ENCODE assay signal across 9 mouse cellular contexts in the genomic region with DNA sequence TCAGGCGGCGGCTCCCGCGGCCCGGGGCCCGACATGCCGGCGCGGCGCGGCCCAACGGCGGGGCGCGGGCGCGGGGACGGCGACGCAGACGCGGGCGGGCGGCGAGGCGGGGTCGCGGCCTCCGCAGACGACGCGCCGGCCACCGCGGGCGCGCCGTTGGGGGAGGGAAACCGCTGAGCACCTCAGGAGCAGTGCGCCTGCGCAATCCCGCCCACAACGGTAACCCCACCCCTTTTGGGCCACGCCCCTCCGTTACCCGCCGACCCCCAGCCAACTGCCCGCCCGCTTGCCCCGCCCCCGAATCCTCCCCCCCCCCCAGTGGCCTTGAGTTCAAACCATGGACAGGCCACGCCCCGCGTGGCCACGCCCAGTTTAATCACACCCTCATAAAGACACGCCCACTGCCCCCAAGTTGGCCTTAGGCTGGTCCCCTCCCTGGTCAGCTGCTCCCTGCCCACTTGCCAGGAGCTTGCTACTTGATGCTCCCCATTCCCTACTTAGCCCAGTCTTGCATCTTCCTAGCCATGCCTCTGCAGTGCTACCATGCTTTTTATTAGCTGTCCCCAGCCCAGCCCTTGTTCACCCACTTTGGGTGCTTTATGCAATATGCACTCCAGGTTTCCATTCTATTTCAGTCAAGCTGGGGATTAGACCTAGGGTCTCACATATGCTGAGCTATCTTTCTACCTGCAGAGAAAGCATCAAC. TPM values are rescaled to one million over a fixed set of nuclear protein-coding genes. Genes with fewer than 3 reads are reported as not detected.
DNase-seq lines count a peak whose midpoint lies in the region; ATAC-seq lines count a peak whose summit lies in the region.
"Had no signal": no experiment of that assay in that cellular context is flagged by ENCODE, and none has a peak within 500 bp of the region (broad histone marks: within the 10 kb centered on the region; RNA-seq: fewer than 3 reads in every experiment).

A gene (minus strand): TSS at position 154 of the 706 bp plus-strand sequence.

- H3K4me1 ChIP-seq in liver, embryonic 11.5 days (replicated peaks; ENCODE audit: control insufficient read depth, insufficient read depth, low read length), result no peaks in the 10 kb centered on the region
- H3K4me1 ChIP-seq in forebrain, embryonic 12.5 days, result peaks cover 6% of the 10 kb centered on the region
- H3K4me1 ChIP-seq in limb, embryonic 13.5 days, result 0 out of 2 replicates have a peak, but pooled peaks cover 3% of the 10 kb centered on the region
- H3K4me1 ChIP-seq in stomach, embryonic 15.5 days, result 0 out of 2 replicates have a peak, but pooled peaks cover 3% of the 10 kb centered on the region

- no peak within 1 kb of the TSS for H3K27ac ChIP-seq in liver, embryonic 11.5 days (ENCODE audit: low read depth, low read length)
- H3K27ac ChIP-seq in forebrain, embryonic 12.5 days, result no peak within 1 kb of the TSS
- H3K27ac ChIP-seq in limb, embryonic 13.5 days, result no peak within 1 kb of the TSS
- H3K27ac ChIP-seq in stomach, embryonic 15.5 days, result no peak within 1 kb of the TSS

- no peaks in the 10 kb centered on the region for H3K36me3 ChIP-seq in liver, embryonic 11.5 days (ENCODE audit: control insufficient read depth, insufficient read depth, low read length)
- no peaks in the 10 kb centered on the region for H3K36me3 ChIP-seq in forebrain, embryonic 12.5 days (replicated peaks)
- H3K36me3 ChIP-seq in limb, embryonic 13.5 days, result no peaks in the 10 kb centered on the region
- H3K36me3 ChIP-seq in stomach, embryonic 15.5 days, result no peaks in the 10 kb centered on the region

- ATAC-seq in liver, embryonic 11.5 days (replicated peaks; ENCODE audit: low FRiP score), result peak; percentile 7; the same call in 1 of the 2 replicates
- no peak for ATAC-seq in forebrain, embryonic 12.5 days (ENCODE audit: low FRiP score)
- ATAC-seq in limb, embryonic 13.5 days (ENCODE audit: low FRiP score, low read depth), result no peak
- no peak for ATAC-seq in stomach, embryonic 15.5 days (ENCODE audit: insufficient read depth, low FRiP score, low read depth)

- H3K9ac ChIP-seq in liver, embryonic 11.5 days (ENCODE audit: low read depth, low read length), result no peak within 1 kb of the TSS
- H3K9ac ChIP-seq in forebrain, embryonic 12.5 days, result no peak within 1 kb of the TSS
- H3K9ac ChIP-seq in limb, embryonic 13.5 days, result peak within 1 kb of the TSS; percentile 31; the same call in 1 of the 2 replicates
- H3K9ac ChIP-seq in stomach, embryonic 15.5 days, result no peak within 1 kb of the TSS

- no peak for DNase-seq in liver, embryonic 11.5 days (ENCODE audit: low spot score)
- no peak for DNase-seq in liver
- no peak for DNase-seq in c-Kit-positive CD71-positive TER-119-positive erythroid progenitor cells, embryonic 14.5 days (ENCODE audit: low spot score)
- no peak for DNase-seq in cerebellum, adult 11 months
- DNase-seq in left cerebral cortex, adult 18-20 months (ENCODE audit: low spot score in 2 of 2), result no peak
- DNase-seq: cerebellum, postnatal 14 days had no signal

- WGBS in liver, embryonic 11.5 days, result 5% methylated on average over 38 of the region's 56 CpGs
- 3% methylated on average over 41 of the region's 56 CpGs for WGBS in forebrain, embryonic 12.5 days
- 5% methylated on average over 45 of the region's 56 CpGs for WGBS in limb, embryonic 13.5 days
- 4% methylated on average over 26 of the region's 56 CpGs for WGBS in stomach, embryonic 15.5 days

- H3K9me3 ChIP-seq in liver, embryonic 11.5 days (ENCODE audit: control insufficient read depth, low read length), result peaks cover 14% of the 10 kb centered on the region
- peaks cover 21% of the 10 kb centered on the region for H3K9me3 ChIP-seq in forebrain, embryonic 12.5 days
- H3K9me3 ChIP-seq in limb, embryonic 13.5 days, result peaks cover 20% of the 10 kb centered on the region
- peaks cover 8% of the 10 kb centered on the region; the same call in 1 of the 2 replicates for H3K9me3 ChIP-seq in stomach, embryonic 15.5 days

- peak within 1 kb of the TSS; percentile 38 for H3K4me3 ChIP-seq in liver, embryonic 11.5 days (ENCODE audit: low read depth, low read length)
- H3K4me3 ChIP-seq in forebrain, embryonic 12.5 days (replicated peaks), result peak within 1 kb of the TSS; percentile 37
- H3K4me3 ChIP-seq in limb, embryonic 13.5 days, result peak within 1 kb of the TSS; percentile 47
- peak within 1 kb of the TSS; percentile 37 for H3K4me3 ChIP-seq in stomach, embryonic 15.5 days (replicated peaks)

- peaks cover 45% of the 10 kb centered on the region for H3K27me3 ChIP-seq in liver, embryonic 11.5 days (replicated peaks; ENCODE audit: control insufficient read depth, insufficient read depth, low read length)
- peaks cover 56% of the 10 kb centered on the region for H3K27me3 ChIP-seq in forebrain, embryonic 12.5 days
- peaks cover 77% of the 10 kb centered on the region for H3K27me3 ChIP-seq in limb, embryonic 13.5 days
- H3K27me3 ChIP-seq in stomach, embryonic 15.5 days (replicated peaks), result peaks cover 40% of the 10 kb centered on the region

- H3K4me2 ChIP-seq in liver, embryonic 11.5 days, result peak within 1 kb of the TSS; percentile 45
- peak within 1 kb of the TSS; percentile 44 for H3K4me2 ChIP-seq in forebrain, embryonic 12.5 days
- peak within 1 kb of the TSS; percentile 61 for H3K4me2 ChIP-seq in limb, embryonic 13.5 days (replicated peaks)
- H3K4me2 ChIP-seq in stomach, embryonic 15.5 days, result peak within 1 kb of the TSS; percentile 52

RNA-seq across cellular contexts. Expression of the gene that starts here (rescaled TPM):
- polyA plus RNA-seq in liver, embryonic 11.5 days (2014; fragmentation: Nextera tagmentation; extraction: Ambion mirVana), result 0.15 and 0.29 TPM in 2 replicates
- 0.15 and 0.26 TPM in 2 replicates for polyA plus RNA-seq in forebrain, embryonic 12.5 days (2016; fragmentation: Nextera tagmentation; extraction: Ambion mirVana)
- polyA plus RNA-seq in limb, embryonic 13.5 days (2015; fragmentation: Nextera tagmentation; extraction: Ambion mirVana), result 0.55 and 0.59 TPM in 2 replicates
- 0.12 and 0.21 TPM in 2 replicates for polyA plus RNA-seq in stomach, embryonic 15.5 days (2015; fragmentation: Nextera tagmentation; extraction: Ambion mirVana)
- total RNA-seq in left cerebral cortex, adult 18-20 months (2021), result under 1 TPM; 0.30 to 0.37 TPM

Comparison
In these comparisons a context has a peak if more than half of its experiments do, and no peak if none do; other contexts are left out.
1. Peak in ATAC-seq, H3K4me3 ChIP-seq and H3K4me2 ChIP-seq in liver, embryonic 11.5 days; RNA of the gene not detected or under 1 TPM.